Mouse (Mus musculus): ENCODE data around the gene Olfr996. TPM values are rescaled to one million over a fixed set of nuclear protein-coding genes. Genes with fewer than 3 reads are reported as not detected.
"Not testable (repeated sequence)": the region's sequence is repeated elsewhere in the genome, so short reads cannot be mapped to it uniquely, and the experiment has no call there.

Gene Olfr996
- polyA plus RNA-seq (2015; fragmentation: Nextera tagmentation; extraction: Ambion mirVana) = not detected in 2 replicates

GRCm38 (mm10) chr2:85578915-85579314, at the start of gene Olfr996:
TSS of gene Olfr996 (plus strand) at chr2:85579215.
- Histone ChIP-seq H3K36me3 (no peaks in the 10 kb centered on the region), H3K27me3 (no peaks in the 10 kb centered on the region), H3K4me1 (no peaks in the 10 kb centered on the region), H3K27ac (no peak within 1 kb of the TSS), H3K9ac (no peak within 1 kb of the TSS), H3K9me3 (no peaks in the 10 kb centered on the region), H3K4me2 (no peak within 1 kb of the TSS), H3K4me3 (no peak within 1 kb of the TSS)
- no peak for ATAC-seq (ENCODE audit: insufficient number of reproducible peaks, insufficient read depth, low FRiP score, low TSS enrichment, low read depth)

GRCm38 (mm10) chr2:85532082-85532778, 46.8 kb upstream of the Olfr996 start:
- Histone ChIP-seq H3K36me3 (no peaks in the 10 kb centered on the region), H3K9me3 (no peaks in the 10 kb centered on the region), H3K27ac (no peak overlapping the region), H3K9ac (no peak overlapping the region), H3K4me1 (no peaks in the 10 kb centered on the region), H3K4me3 (no peak overlapping the region), H3K27me3 (no peaks in the 10 kb centered on the region), H3K4me2 (no peak overlapping the region)
- WGBS = 70% methylated on average over 2 of the region's 2 CpGs
- ATAC-seq (ENCODE audit: insufficient number of reproducible peaks, insufficient read depth, low FRiP score, low TSS enrichment, low read depth) = no peak

- ATAC-seq (ENCODE audit: insufficient number of reproducible peaks, insufficient read depth, low FRiP score, low TSS enrichment, low read depth) = no peak
- no peak overlapping the region for H3K27ac ChIP-seq
- no peak overlapping the region for H3K9ac ChIP-seq
- H3K36me3 ChIP-seq = no peaks in the 10 kb centered on the region
- no peak overlapping the region for H3K4me2 ChIP-seq
- H3K4me1 ChIP-seq = no peaks in the 10 kb centered on the region
- no peak overlapping the region for H3K4me3 ChIP-seq
- H3K27me3 ChIP-seq = no peaks in the 10 kb centered on the region
- WGBS = 78% methylated on average over 1 of the region's 1 CpGs
- H3K9me3 ChIP-seq = no peaks in the 10 kb centered on the region
Observed at GRCm38 (mm10) chr2:85533934-85534333, 45.1 kb upstream of the Olfr996 start.

GRCm38 (mm10) chr2:85554806-85555205, 24.2 kb upstream of the Olfr996 start:
- Histone ChIP-seq H3K27ac (no peak overlapping the region), H3K9me3 (no peaks in the 10 kb centered on the region), H3K36me3 (no peaks in the 10 kb centered on the region), H3K4me2 (no peak overlapping the region), H3K9ac (no peak overlapping the region), H3K4me1 (no peaks in the 10 kb centered on the region), H3K27me3 (no peaks in the 10 kb centered on the region), H3K4me3 (no peak overlapping the region)
- no peak for ATAC-seq (ENCODE audit: insufficient number of reproducible peaks, insufficient read depth, low FRiP score, low TSS enrichment, low read depth)
- 53% methylated on average over 1 of the region's 1 CpGs for WGBS

GRCm38 (mm10) chr2:85560226-85560625, 18.8 kb upstream of the Olfr996 start:
- no peak overlapping the region for H3K4me3 ChIP-seq
- ATAC-seq (ENCODE audit: insufficient number of reproducible peaks, insufficient read depth, low FRiP score, low TSS enrichment, low read depth) = no peak
- H3K9me3 ChIP-seq = no peaks in the 10 kb centered on the region
- H3K4me2 ChIP-seq = no peak overlapping the region
- H3K9ac ChIP-seq = no peak overlapping the region
- WGBS = 70% methylated on average over 4 of the region's 4 CpGs
- no peaks in the 10 kb centered on the region for H3K4me1 ChIP-seq
- H3K36me3 ChIP-seq = no peaks in the 10 kb centered on the region
- no peak overlapping the region for H3K27ac ChIP-seq
- H3K27me3 ChIP-seq = no peaks in the 10 kb centered on the region

GRCm38 (mm10) chr2:85561187-85561586, 17.8 kb upstream of the Olfr996 start:
- no peak overlapping the region for H3K4me2 ChIP-seq
- WGBS = 18% methylated on average over 4 of the region's 4 CpGs
- H3K9me3 ChIP-seq = no peaks in the 10 kb centered on the region
- no peak overlapping the region for H3K27ac ChIP-seq
- no peaks in the 10 kb centered on the region for H3K36me3 ChIP-seq
- H3K27me3 ChIP-seq = no peaks in the 10 kb centered on the region
- H3K9ac ChIP-seq = no peak overlapping the region
- no peaks in the 10 kb centered on the region for H3K4me1 ChIP-seq
- ATAC-seq (ENCODE audit: insufficient number of reproducible peaks, insufficient read depth, low FRiP score, low TSS enrichment, low read depth) = no peak
- no peak overlapping the region for H3K4me3 ChIP-seq

GRCm38 (mm10) chr2:85588648-85589047, 9.6 kb downstream of the Olfr996 start, which contains the start of gene Olfr998:
TSS of gene Olfr998 (plus strand) at chr2:85588948.
- not testable (repeated sequence) for H3K36me3 ChIP-seq; H3K27me3 ChIP-seq; H3K27ac ChIP-seq; H3K4me3 ChIP-seq; H3K9me3 ChIP-seq; ATAC-seq (ENCODE audit: insufficient number of reproducible peaks, insufficient read depth, low FRiP score, low TSS enrichment, low read depth); H3K4me2 ChIP-seq; H3K4me1 ChIP-seq; H3K9ac ChIP-seq
- WGBS = 86% methylated on average over 2 of the region's 2 CpGs

GRCm38 (mm10) chr2:85611803-85612202, 32.8 kb downstream of the Olfr996 start, which contains the start of gene Olfr1000:
TSS of gene Olfr1000 (minus strand) at chr2:85611903.
- Histone ChIP-seq H3K4me2 (no peak within 1 kb of the TSS), H3K9me3 (no peaks in the 10 kb centered on the region), H3K27ac (no peak within 1 kb of the TSS), H3K36me3 (no peaks in the 10 kb centered on the region), H3K9ac (no peak within 1 kb of the TSS), H3K27me3 (no peaks in the 10 kb centered on the region), H3K4me1 (no peaks in the 10 kb centered on the region), H3K4me3 (no peak within 1 kb of the TSS)
- WGBS = 65% methylated on average over 1 of the region's 1 CpGs
- ATAC-seq (ENCODE audit: insufficient number of reproducible peaks, insufficient read depth, low FRiP score, low TSS enrichment, low read depth) = no peak

Other genes starting within 250 kb of the Olfr996 start
- gene Olfr987, start 239.9 kb upstream of the Olfr996 start, polyA plus RNA-seq (2015; fragmentation: Nextera tagmentation; extraction: Ambion mirVana) = not detected in 2 replicates
- gene Olfr988, start 216.0 kb upstream of the Olfr996 start, polyA plus RNA-seq (2015; fragmentation: Nextera tagmentation; extraction: Ambion mirVana) = not detected in 2 replicates
- gene Olfr992, start 169.7 kb upstream of the Olfr996 start, polyA plus RNA-seq (2015; fragmentation: Nextera tagmentation; extraction: Ambion mirVana) = not detected in 2 replicates
- not detected in 2 replicates for gene Olfr993, start 164.3 kb upstream of the Olfr996 start, polyA plus RNA-seq (2015; fragmentation: Nextera tagmentation; extraction: Ambion mirVana)
- gene Olfr994, start 142.8 kb upstream of the Olfr996 start, polyA plus RNA-seq (2015; fragmentation: Nextera tagmentation; extraction: Ambion mirVana) = not detected in 2 replicates
- gene Olfr995, start 135.6 kb upstream of the Olfr996 start, polyA plus RNA-seq (2015; fragmentation: Nextera tagmentation; extraction: Ambion mirVana) = not detected in 2 replicates
- gene 4833423E24Rik, start 60.2 kb upstream of the Olfr996 start, polyA plus RNA-seq (2015; fragmentation: Nextera tagmentation; extraction: Ambion mirVana) = 1.6 and 2.8 TPM in 2 replicates
- gene Olfr998, start 9.7 kb downstream of the Olfr996 start, polyA plus RNA-seq (2015; fragmentation: Nextera tagmentation; extraction: Ambion mirVana) = not detected in 2 replicates
- gene Olfr1000, start 32.7 kb downstream of the Olfr996 start, polyA plus RNA-seq (2015; fragmentation: Nextera tagmentation; extraction: Ambion mirVana) = not detected in 2 replicates
- gene Olfr1002, start 71.5 kb downstream of the Olfr996 start, polyA plus RNA-seq (2015; fragmentation: Nextera tagmentation; extraction: Ambion mirVana) = not detected in 2 replicates
- gene Olfr154, start 85.2 kb downstream of the Olfr996 start, polyA plus RNA-seq (2015; fragmentation: Nextera tagmentation; extraction: Ambion mirVana) = not detected in 2 replicates
- gene Olfr1006, start 99.6 kb downstream of the Olfr996 start, polyA plus RNA-seq (2015; fragmentation: Nextera tagmentation; extraction: Ambion mirVana) = not detected in 2 replicates
- gene Olfr1008, start 110.2 kb downstream of the Olfr996 start, polyA plus RNA-seq (2015; fragmentation: Nextera tagmentation; extraction: Ambion mirVana) = not detected in 2 replicates
- gene Olfr1009, start 136.2 kb downstream of the Olfr996 start, polyA plus RNA-seq (2015; fragmentation: Nextera tagmentation; extraction: Ambion mirVana) = not detected in 2 replicates
- gene Olfr1012, start 183.6 kb downstream of the Olfr996 start, polyA plus RNA-seq (2015; fragmentation: Nextera tagmentation; extraction: Ambion mirVana) = not detected in 2 replicates
- gene Olfr1013, start 187.9 kb downstream of the Olfr996 start, polyA plus RNA-seq (2015; fragmentation: Nextera tagmentation; extraction: Ambion mirVana) = not detected in 2 replicates
- not detected in 2 replicates for gene Olfr1014, start 193.5 kb downstream of the Olfr996 start, polyA plus RNA-seq (2015; fragmentation: Nextera tagmentation; extraction: Ambion mirVana)
- not detected in 2 replicates for gene Olfr1015, start 202.8 kb downstream of the Olfr996 start, polyA plus RNA-seq (2015; fragmentation: Nextera tagmentation; extraction: Ambion mirVana)
- not detected in 2 replicates for gene Olfr1016, start 223.3 kb downstream of the Olfr996 start, polyA plus RNA-seq (2015; fragmentation: Nextera tagmentation; extraction: Ambion mirVana)
- gene Olfr1018, start 239.3 kb downstream of the Olfr996 start, polyA plus RNA-seq (2015; fragmentation: Nextera tagmentation; extraction: Ambion mirVana) = not detected in 2 replicates

Measured in embryonic facial prominence, embryonic 13.5 days (tissue).